Comparison of ENCODE assay signal across 8 mouse cellular contexts in the genomic region with DNA sequence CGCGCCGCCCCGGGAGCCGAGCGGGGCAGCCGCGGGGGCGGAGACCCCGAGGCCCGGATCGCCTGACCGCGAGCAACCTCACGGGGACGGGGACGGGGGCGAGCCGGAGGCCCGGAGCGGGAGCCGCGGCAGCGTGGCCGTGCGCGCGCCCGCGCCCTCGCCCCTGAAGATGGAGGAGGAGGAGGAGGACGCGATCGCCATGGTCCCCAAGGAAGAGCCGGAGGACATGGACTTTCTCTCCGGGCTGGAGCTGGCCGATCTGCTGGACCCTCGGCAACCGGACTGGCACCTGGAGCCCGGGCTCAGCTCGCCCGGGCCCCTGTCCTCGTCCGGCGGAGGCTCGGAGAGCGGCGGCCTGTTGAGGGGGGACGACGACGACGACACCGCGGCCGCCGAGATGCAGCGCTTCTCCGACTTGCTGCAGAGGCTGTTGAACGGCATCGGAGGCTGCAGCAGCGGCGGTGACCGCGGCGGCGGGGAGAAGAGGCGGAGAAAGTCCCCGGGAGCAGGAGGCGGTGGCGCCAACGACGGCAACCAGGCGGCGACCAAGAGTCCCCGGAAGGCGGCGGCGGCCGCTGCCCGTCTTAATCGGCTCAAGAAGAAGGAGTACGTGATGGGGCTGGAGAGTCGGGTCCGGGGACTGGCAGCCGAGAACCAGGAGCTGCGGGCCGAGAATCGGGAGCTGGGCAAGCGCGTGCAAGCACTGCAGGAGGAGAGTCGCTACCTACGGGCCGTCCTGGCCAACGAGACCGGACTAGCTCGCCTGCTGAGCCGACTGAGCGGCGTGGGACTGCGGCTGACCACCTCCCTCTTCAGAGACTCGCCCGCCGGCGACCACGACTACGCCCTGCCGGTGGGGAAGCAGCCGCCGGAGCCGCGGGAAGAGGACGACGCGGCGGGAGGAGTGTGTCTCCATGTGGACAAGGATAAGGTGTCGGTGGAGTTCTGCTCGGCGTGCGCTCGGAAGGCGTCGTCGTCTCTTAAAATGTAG. TPM values are rescaled to one million over a fixed set of nuclear protein-coding genes. Genes with fewer than 3 reads are reported as not detected.
A peak's percentile ranks its signal among the peaks of the same experiment; 100 is the strongest.
DNase-seq lines count a peak whose midpoint lies in the region; ATAC-seq and TF ChIP-seq lines count a peak whose summit lies in the region.

No protein-coding gene starts in this region.

- no peaks in the 10 kb centered on the region for H3K27me3 ChIP-seq in G1E (ENCODE audit: insufficient read depth, low read length)
- no peaks in the 10 kb centered on the region for H3K27me3 ChIP-seq in forebrain, embryonic 16.5 days (replicated peaks; ENCODE audit: control insufficient read depth, insufficient read depth, low read length)

- H3K4me2 ChIP-seq in forebrain, embryonic 16.5 days (ENCODE audit: low read length): peak overlapping the region; percentile 81

- H3K27ac ChIP-seq in forebrain, embryonic 16.5 days (ENCODE audit: low read length): peak overlapping the region; percentile 97

- no peak for ATAC-seq in G1E (ENCODE audit: extremely low read depth, insufficient number of reproducible peaks, low FRiP score, poor library complexity, severe bottlenecking)
- ATAC-seq in forebrain, embryonic 16.5 days: peak; percentile 61

- TF ChIP-seq CTCF in G1E (IDR thresholded peaks at IDR 0.05; ENCODE audit: low read depth, low read length): no peak

- intact Hi-C loops in heart, postnatal 36 days (cut with DNase I): loop anchor here (1.0 to 2.0 kb wide), 3 partner anchors 13 to 32 kb away; a partner anchor contains a TSS

- peak; percentile 79 for DNase-seq in G1E (ENCODE audit: low spot score)
- DNase-seq in cerebellum, adult 11-12 months: peak; percentile 82
- peak; percentile 68 to 76 for DNase-seq in heart, postnatal 36 days
- peak; percentile 63 for DNase-seq in layer of hippocampus, adult 9-11 months
- DNase-seq in lung, postnatal 10 days: peak; percentile 79
- peak; percentile 50 for DNase-seq in ovary, postnatal 10 days (ENCODE audit: low spot score)
- peak; percentile 56 for DNase-seq in thymus, postnatal 0 days (ENCODE audit: low spot score)

- peak overlapping the region; percentile 99 for H3K4me3 ChIP-seq in G1E (ENCODE audit: low read depth, low read length)
- peak overlapping the region; percentile 99 for H3K4me3 ChIP-seq in forebrain, embryonic 16.5 days (replicated peaks; ENCODE audit: low read length)

- peaks cover 11% of the 10 kb centered on the region; the same call in 1 of the 2 replicates for H3K4me1 ChIP-seq in G1E (ENCODE audit: insufficient read depth, low read depth, low read length)
- peaks cover 4% of the 10 kb centered on the region; the same call in 1 of the 2 replicates for H3K4me1 ChIP-seq in forebrain, embryonic 16.5 days (replicated peaks; ENCODE audit: control insufficient read depth, insufficient read depth, low read length)

- H3K9me3 ChIP-seq in G1E (replicated peaks): no peaks in the 10 kb centered on the region
- no peaks in the 10 kb centered on the region for H3K9me3 ChIP-seq in forebrain, embryonic 16.5 days (ENCODE audit: control insufficient read depth, low read length)

- H3K9ac ChIP-seq in forebrain, embryonic 16.5 days (replicated peaks; ENCODE audit: low read depth, low read length): peak overlapping the region; percentile 98

- peaks cover 19% of the 10 kb centered on the region for H3K36me3 ChIP-seq in G1E (replicated peaks)
- H3K36me3 ChIP-seq in forebrain, embryonic 16.5 days (ENCODE audit: control insufficient read depth, insufficient read depth): peaks cover 5% of the 10 kb centered on the region; the same call in 1 of the 2 replicates

- WGBS in forebrain, embryonic 16.5 days: under 1% methylated on average over 107 of the region's 123 CpGs

RNA-seq across cellular contexts. Expression of a gene that starts 0.9 kb away (rescaled TPM):
- total RNA-seq in G1E (2014; fragmentation: Nextera tagmentation) (117 and 139 TPM in 2 replicates), G1E (2017) (114 and 120 TPM in 2 replicates)
- 110 and 130 TPM in 2 replicates for polyA plus RNA-seq in G1E (2012)
- polyA plus RNA-seq in forebrain, embryonic 16.5 days (2015; fragmentation: Nextera tagmentation; extraction: Ambion mirVana): 29.1 and 31.5 TPM in 2 replicates
- total RNA-seq in heart, postnatal 36 days (2021): 10 to 100 TPM; 18.5 to 21.5 TPM
- 34.7 and 38.5 TPM in 2 replicates for polyA plus RNA-seq in thymus, postnatal 0 days (2015; fragmentation: Nextera tagmentation; extraction: Ambion mirVana)

RNA-seq across cellular contexts. Expression of a gene that starts 13.6 kb away (rescaled TPM):
- total RNA-seq in G1E (2014; fragmentation: Nextera tagmentation) (56.7 and 65.5 TPM in 2 replicates), G1E (2017) (95.8 and 106 TPM in 2 replicates)
- 68.5 and 73.5 TPM in 2 replicates for polyA plus RNA-seq in G1E (2012)
- polyA plus RNA-seq in forebrain, embryonic 16.5 days (2015; fragmentation: Nextera tagmentation; extraction: Ambion mirVana): 109 and 112 TPM in 2 replicates
- total RNA-seq in heart, postnatal 36 days (2021): 100 to 1,000 TPM; 120 to 136 TPM
- polyA plus RNA-seq in thymus, postnatal 0 days (2015; fragmentation: Nextera tagmentation; extraction: Ambion mirVana): 60.0 and 67.6 TPM in 2 replicates

RNA-seq across cellular contexts. Expression of a gene that starts 17.0 kb away (rescaled TPM):
- total RNA-seq in G1E (2014; fragmentation: Nextera tagmentation) (not detected in 2 replicates), G1E (2017) (0.05 and 0.06 TPM in 2 replicates)
- not detected in 2 replicates for polyA plus RNA-seq in G1E (2012)
- 1.3 and 1.5 TPM in 2 replicates for polyA plus RNA-seq in forebrain, embryonic 16.5 days (2015; fragmentation: Nextera tagmentation; extraction: Ambion mirVana)
- under 1 TPM; 0.22 to 0.24 TPM for total RNA-seq in heart, postnatal 36 days (2021)
- polyA plus RNA-seq in thymus, postnatal 0 days (2015; fragmentation: Nextera tagmentation; extraction: Ambion mirVana): 0.22 and 0.24 TPM in 2 replicates

RNA-seq across cellular contexts. Expression of a gene that starts 32.4 kb away (rescaled TPM):
- total RNA-seq in G1E (2014; fragmentation: Nextera tagmentation) (17.5 and 17.8 TPM in 2 replicates), G1E (2017) (20.6 and 30.4 TPM in 2 replicates)
- 4.0 and 4.1 TPM in 2 replicates for polyA plus RNA-seq in G1E (2012)
- 32.0 and 36.2 TPM in 2 replicates for polyA plus RNA-seq in forebrain, embryonic 16.5 days (2015; fragmentation: Nextera tagmentation; extraction: Ambion mirVana)
- 10 to 100 TPM; 24.7 to 25.6 TPM for total RNA-seq in heart, postnatal 36 days (2021)
- polyA plus RNA-seq in thymus, postnatal 0 days (2015; fragmentation: Nextera tagmentation; extraction: Ambion mirVana): 20.7 and 21.0 TPM in 2 replicates

RNA-seq across cellular contexts. Expression of a gene that starts 33.1 kb away (rescaled TPM):
- 0.68 TPM in 1 of 2 replicates, not detected in the other for total RNA-seq in G1E (2014; fragmentation: Nextera tagmentation)
- total RNA-seq in G1E (2017): 0.35 and 0.49 TPM in 2 replicates
- not detected in 2 replicates for polyA plus RNA-seq in G1E (2012)
- polyA plus RNA-seq in forebrain, embryonic 16.5 days (2015; fragmentation: Nextera tagmentation; extraction: Ambion mirVana): 26.2 and 38.4 TPM in 2 replicates
- total RNA-seq in heart, postnatal 36 days (2021): 1 to 10 TPM; 1.9 to 3.1 TPM
- polyA plus RNA-seq in thymus, postnatal 0 days (2015; fragmentation: Nextera tagmentation; extraction: Ambion mirVana): 11.7 and 13.7 TPM in 2 replicates
